Mouse (Mus musculus): ENCODE data around the gene Pih1d1. TPM values are rescaled to one million over a fixed set of nuclear protein-coding genes. Genes with fewer than 3 reads are reported as not detected.
"Not testable (repeated sequence)": the region's sequence is repeated elsewhere in the genome, so short reads cannot be mapped to it uniquely, and the experiment has no call there.

Gene Pih1d1
- polyA plus RNA-seq, 1 experiment from 2014 or later: 90.4 TPM

GRCm38 (mm10) chr7:45162551-45162950 lies 8.4 kb downstream of the Pih1d1 start:
- peaks cover 4% of the 10 kb centered on the region; the same call in 1 of the 2 replicates for H3K4me1 ChIP-seq
- H3K9ac ChIP-seq: 0 out of 2 replicates have a peak overlapping the region, but pooled peaks have one; percentile 21
- no peaks in the 10 kb centered on the region for H3K9me3 ChIP-seq
- H3K27me3 ChIP-seq: peaks cover 52% of the 10 kb centered on the region
- H3K4me2 ChIP-seq (replicated peaks): peak overlapping the region; percentile 69
- H3K27ac ChIP-seq: no peak overlapping the region
- peak overlapping the region; percentile 33 for H3K4me3 ChIP-seq
- peak; percentile 1; the same call in 1 of the 2 replicates for ATAC-seq (ENCODE audit: insufficient number of reproducible peaks, insufficient read depth, low FRiP score, low TSS enrichment)
- H3K36me3 ChIP-seq: peaks cover 37% of the 10 kb centered on the region
- WGBS: 27% methylated on average over 6 of the region's 6 CpGs

GRCm38 (mm10) chr7:45162996-45163615 lies 9.0 kb downstream of the Pih1d1 start:
- no peak overlapping the region for H3K9ac ChIP-seq
- no peaks in the 10 kb centered on the region for H3K9me3 ChIP-seq
- WGBS: 74% methylated on average over 9 of the region's 9 CpGs
- peaks cover 4% of the 10 kb centered on the region; the same call in 1 of the 2 replicates for H3K4me1 ChIP-seq
- no peak overlapping the region for H3K27ac ChIP-seq
- H3K27me3 ChIP-seq: peaks cover 57% of the 10 kb centered on the region
- H3K4me3 ChIP-seq: peak overlapping the region; percentile 36; the same call in 1 of the 2 replicates
- H3K36me3 ChIP-seq: peaks cover 31% of the 10 kb centered on the region
- ATAC-seq (ENCODE audit: insufficient number of reproducible peaks, insufficient read depth, low FRiP score, low TSS enrichment): no peak
- no peak overlapping the region for H3K4me2 ChIP-seq (replicated peaks)

DNA sequence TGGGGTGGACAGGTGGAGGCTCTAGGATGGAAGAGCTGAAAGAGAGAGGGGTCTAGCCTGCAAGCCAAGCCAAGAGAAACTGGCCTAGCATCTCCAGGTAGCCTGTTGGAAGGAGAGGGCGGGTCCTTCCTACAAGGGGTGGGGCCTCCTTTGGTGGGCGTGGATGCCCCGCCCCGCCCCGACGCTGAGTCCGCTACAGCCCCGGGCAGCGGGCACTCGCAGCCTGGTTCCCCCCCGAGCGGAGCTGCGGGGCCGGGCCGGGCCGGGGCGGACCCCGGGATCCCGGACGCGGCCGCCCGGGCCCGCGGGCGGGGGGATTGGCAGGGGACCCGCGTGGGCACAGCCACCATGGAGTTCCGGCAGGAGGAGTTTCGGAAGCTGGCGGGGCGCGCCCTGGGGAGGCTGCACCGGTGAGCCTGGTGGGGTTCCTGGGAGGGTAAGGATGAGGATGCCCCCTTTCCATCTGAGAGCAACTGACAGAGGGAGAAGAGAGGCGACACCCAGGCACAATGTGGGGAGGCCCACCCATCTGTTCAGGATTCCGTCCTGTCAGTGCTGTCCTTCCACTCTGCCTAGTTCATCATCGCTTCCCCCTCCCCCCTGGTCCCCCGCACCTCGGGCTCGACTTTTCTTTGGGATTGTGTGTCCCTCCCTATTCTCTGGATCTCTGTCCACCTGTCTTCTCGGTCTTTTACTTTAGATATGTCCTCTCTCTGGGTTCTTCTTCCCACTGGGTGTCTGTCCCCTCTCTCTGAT lies 9.8 kb downstream of the Pih1d1 start, which contains the start of gene Slc17a7:
TSS of gene Slc17a7 (plus strand) at position 215 of the 756 bp plus-strand sequence.
- ATAC-seq (ENCODE audit: insufficient number of reproducible peaks, insufficient read depth, low FRiP score, low TSS enrichment): no peak
- Histone ChIP-seq H3K4me2 (replicated peaks) (peak within 1 kb of the TSS; percentile 62), H3K4me1 (peaks cover 4% of the 10 kb centered on the region; the same call in 1 of the 2 replicates), H3K36me3 (peaks cover 23% of the 10 kb centered on the region), H3K4me3 (peak within 1 kb of the TSS; percentile 36), H3K9ac (peak within 1 kb of the TSS; percentile 54), H3K27ac (no peak within 1 kb of the TSS), H3K27me3 (peaks cover 65% of the 10 kb centered on the region), H3K9me3 (peaks cover 2% of the 10 kb centered on the region)
- WGBS: 1% methylated on average over 33 of the region's 41 CpGs

- no peak for ATAC-seq (ENCODE audit: insufficient number of reproducible peaks, insufficient read depth, low FRiP score, low TSS enrichment)
- no peak overlapping the region for H3K4me2 ChIP-seq (replicated peaks)
These were observed 10.7 kb downstream of the Pih1d1 start for GRCm38 (mm10) chr7:45164833-45165232.

GRCm38 (mm10) chr7:45165701-45166100 lies 11.6 kb downstream of the Pih1d1 start:
- 0 out of 2 replicates have a peak, but pooled peaks cover 6% of the 10 kb centered on the region for H3K36me3 ChIP-seq
- no peak overlapping the region for H3K4me2 ChIP-seq (replicated peaks)
- peaks cover 4% of the 10 kb centered on the region; the same call in 1 of the 2 replicates for H3K4me1 ChIP-seq
- H3K27ac ChIP-seq: no peak overlapping the region
- H3K9ac ChIP-seq: no peak overlapping the region
- peaks cover 19% of the 10 kb centered on the region for H3K9me3 ChIP-seq
- no peak for ATAC-seq (ENCODE audit: insufficient number of reproducible peaks, insufficient read depth, low FRiP score, low TSS enrichment)
- H3K27me3 ChIP-seq: peaks cover 82% of the 10 kb centered on the region
- WGBS: 45% methylated on average over 11 of the region's 11 CpGs
- H3K4me3 ChIP-seq: no peak overlapping the region

More at GRCm38 (mm10) chr7:45164833-45165232, 10.7 kb downstream of the Pih1d1 start:
- peaks cover 14% of the 10 kb centered on the region for H3K36me3 ChIP-seq
- H3K9ac ChIP-seq: no peak overlapping the region
- WGBS: 62% methylated on average over 5 of the region's 5 CpGs
- H3K27ac ChIP-seq: no peak overlapping the region
- H3K9me3 ChIP-seq: peaks cover 11% of the 10 kb centered on the region
- H3K4me3 ChIP-seq: no peak overlapping the region
- peaks cover 74% of the 10 kb centered on the region for H3K27me3 ChIP-seq
- H3K4me1 ChIP-seq: peaks cover 4% of the 10 kb centered on the region; the same call in 1 of the 2 replicates

GRCm38 (mm10) chr7:45166950-45167401 lies 12.9 kb downstream of the Pih1d1 start:
- no peaks in the 10 kb centered on the region for H3K36me3 ChIP-seq
- H3K27me3 ChIP-seq: peaks cover 93% of the 10 kb centered on the region
- WGBS: 26% methylated on average over 10 of the region's 10 CpGs
- no peak overlapping the region for H3K4me2 ChIP-seq (replicated peaks)
- peaks cover 4% of the 10 kb centered on the region; the same call in 1 of the 2 replicates for H3K4me1 ChIP-seq
- no peak for ATAC-seq (ENCODE audit: insufficient number of reproducible peaks, insufficient read depth, low FRiP score, low TSS enrichment)
- H3K9ac ChIP-seq: no peak overlapping the region
- peaks cover 21% of the 10 kb centered on the region for H3K9me3 ChIP-seq
- no peak overlapping the region for H3K27ac ChIP-seq
- H3K4me3 ChIP-seq: no peak overlapping the region

DNA sequence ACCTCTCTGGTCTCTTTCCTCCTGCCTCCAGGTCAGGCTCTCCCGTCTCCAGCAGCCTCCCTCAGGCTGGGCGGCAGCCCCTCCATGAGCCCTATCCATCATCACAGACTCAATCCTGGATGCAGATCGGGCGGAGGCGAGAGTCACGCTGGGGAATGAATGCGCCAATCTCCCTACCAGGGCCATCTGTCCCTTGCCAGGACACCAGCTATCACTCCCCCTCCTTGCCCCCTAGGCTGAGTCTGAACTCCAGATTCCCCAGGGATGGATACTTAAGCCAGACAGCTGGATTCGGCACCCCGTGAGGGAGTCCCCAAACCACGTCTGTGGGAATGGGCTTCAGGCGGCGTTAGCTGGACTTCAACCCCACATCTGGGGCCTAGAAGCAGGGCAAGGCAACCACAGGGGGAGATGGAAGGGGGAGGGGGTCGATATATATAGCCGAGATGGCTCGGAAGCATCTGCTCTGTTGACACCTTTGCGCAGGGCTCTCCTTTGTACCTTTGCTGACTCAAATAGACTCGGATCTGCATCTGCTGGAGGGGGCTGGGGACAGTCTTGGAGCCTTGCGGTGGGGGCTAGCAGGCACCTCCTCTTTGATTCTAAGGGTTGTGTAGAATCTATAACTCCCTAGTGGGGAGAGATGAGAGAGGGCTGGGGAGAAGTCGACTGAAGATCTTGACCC lies 13.8 kb downstream of the Pih1d1 start:
- ATAC-seq (ENCODE audit: insufficient number of reproducible peaks, insufficient read depth, low FRiP score, low TSS enrichment): no peak
- H3K9ac ChIP-seq: no peak overlapping the region

DNA sequence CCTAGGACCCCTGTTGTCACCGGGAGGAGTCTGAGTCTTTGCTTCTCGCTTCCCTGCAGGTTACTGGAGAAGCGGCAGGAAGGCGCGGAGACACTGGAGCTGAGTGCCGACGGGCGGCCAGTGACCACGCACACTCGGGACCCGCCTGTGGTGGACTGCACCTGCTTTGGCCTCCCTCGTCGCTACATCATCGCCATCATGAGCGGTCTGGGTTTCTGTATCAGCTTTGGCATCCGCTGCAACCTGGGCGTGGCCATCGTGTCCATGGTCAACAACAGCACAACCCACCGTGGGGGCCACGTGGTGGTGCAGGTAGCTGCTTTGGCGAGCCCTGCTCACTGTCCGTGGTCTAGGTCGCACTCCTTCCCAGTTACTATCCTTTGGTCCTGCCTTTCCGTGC lies 14.6 kb downstream of the Pih1d1 start:
- Histone ChIP-seq H3K36me3 (no peaks in the 10 kb centered on the region), H3K9me3 (peaks cover 21% of the 10 kb centered on the region), H3K9ac (no peak overlapping the region), H3K27ac (no peak overlapping the region), H3K4me2 (replicated peaks) (no peak overlapping the region), H3K27me3 (peaks cover 90% of the 10 kb centered on the region), H3K4me3 (no peak overlapping the region), H3K4me1 (no peaks in the 10 kb centered on the region)
- ATAC-seq (ENCODE audit: insufficient number of reproducible peaks, insufficient read depth, low FRiP score, low TSS enrichment): no peak
- WGBS: 4% methylated on average over 24 of the region's 24 CpGs

More for the DNA sequence above, 13.8 kb downstream of the Pih1d1 start:
- WGBS: 1% methylated on average over 19 of the region's 19 CpGs
- H3K27me3 ChIP-seq: peaks cover 92% of the 10 kb centered on the region
- no peak overlapping the region for H3K4me3 ChIP-seq
- no peak overlapping the region for H3K4me2 ChIP-seq (replicated peaks)
- no peak overlapping the region for H3K27ac ChIP-seq
- H3K36me3 ChIP-seq: no peaks in the 10 kb centered on the region
- peaks cover 21% of the 10 kb centered on the region for H3K9me3 ChIP-seq
- H3K4me1 ChIP-seq: no peaks in the 10 kb centered on the region

DNA sequence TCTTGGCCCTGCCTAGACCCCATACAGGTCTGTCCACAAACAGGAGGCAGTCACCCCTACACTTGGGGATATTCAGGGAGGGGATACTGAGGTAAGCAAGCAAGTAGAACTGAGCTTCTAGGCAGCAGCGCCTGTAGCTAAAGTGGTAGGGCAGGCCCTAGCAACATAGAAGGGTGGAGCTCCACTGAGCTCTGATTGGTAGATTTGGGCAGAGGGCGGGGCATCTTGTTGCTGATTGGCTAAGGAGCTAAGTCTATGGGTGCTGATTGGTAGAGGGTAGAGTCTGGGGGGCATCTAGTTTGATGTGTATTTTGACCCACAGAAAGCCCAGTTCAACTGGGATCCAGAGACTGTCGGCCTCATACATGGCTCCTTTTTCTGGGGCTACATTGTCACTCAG lies 15.4 kb downstream of the Pih1d1 start:
- H3K36me3 ChIP-seq: no peaks in the 10 kb centered on the region
- no peak overlapping the region for H3K9ac ChIP-seq
- H3K4me2 ChIP-seq (replicated peaks): no peak overlapping the region
- H3K4me1 ChIP-seq: no peaks in the 10 kb centered on the region
- no peak for ATAC-seq (ENCODE audit: insufficient number of reproducible peaks, insufficient read depth, low FRiP score, low TSS enrichment)
- peaks cover 89% of the 10 kb centered on the region for H3K27me3 ChIP-seq
- 97% methylated on average over 3 of the region's 3 CpGs for WGBS
- H3K9me3 ChIP-seq: peaks cover 21% of the 10 kb centered on the region
- no peak overlapping the region for H3K27ac ChIP-seq
- H3K4me3 ChIP-seq: no peak overlapping the region

GRCm38 (mm10) chr7:45172974-45173373 lies 18.9 kb downstream of the Pih1d1 start:
- H3K4me3 ChIP-seq: no peak overlapping the region
- H3K27me3 ChIP-seq: peaks cover 90% of the 10 kb centered on the region
- no peak overlapping the region for H3K9ac ChIP-seq
- H3K27ac ChIP-seq: no peak overlapping the region
- no peak for ATAC-seq (ENCODE audit: insufficient number of reproducible peaks, insufficient read depth, low FRiP score, low TSS enrichment)
- no peak overlapping the region for H3K4me2 ChIP-seq (replicated peaks)
- H3K9me3 ChIP-seq: peaks cover 21% of the 10 kb centered on the region
- H3K36me3 ChIP-seq: no peaks in the 10 kb centered on the region
- 58% methylated on average over 7 of the region's 7 CpGs for WGBS
- H3K4me1 ChIP-seq: peaks cover 12% of the 10 kb centered on the region

DNA sequence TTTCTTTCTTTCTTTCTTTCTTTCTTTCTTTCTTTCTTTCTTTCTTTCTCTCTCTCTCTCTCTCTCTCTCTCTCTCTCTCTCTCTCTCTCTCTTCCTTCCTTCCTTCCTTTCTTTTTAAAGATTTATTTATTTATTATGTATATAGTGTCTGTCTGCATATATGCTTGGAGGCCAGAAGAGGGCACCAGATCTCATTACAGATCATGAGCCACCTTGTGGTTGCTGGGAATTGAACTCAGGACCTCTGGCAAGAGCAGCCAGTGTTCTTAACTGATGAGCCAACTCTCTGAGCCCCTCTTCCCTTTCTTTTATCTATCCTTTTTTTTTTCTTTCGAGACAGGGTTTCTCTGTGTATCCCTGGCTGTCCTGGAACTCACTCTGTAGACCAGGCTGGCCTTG lies 19.7 kb downstream of the Pih1d1 start:
- H3K4me2 ChIP-seq (replicated peaks); H3K9ac ChIP-seq; H3K36me3 ChIP-seq; H3K4me3 ChIP-seq; ATAC-seq (ENCODE audit: insufficient number of reproducible peaks, insufficient read depth, low FRiP score, low TSS enrichment); H3K27ac ChIP-seq: not testable (repeated sequence)
- H3K27me3 ChIP-seq: peaks cover 90% of the 10 kb centered on the region
- peaks cover 12% of the 10 kb centered on the region for H3K4me1 ChIP-seq
- peaks cover 21% of the 10 kb centered on the region for H3K9me3 ChIP-seq
- 42% methylated on average over 1 of the region's 1 CpGs for WGBS
